Mouse (Mus musculus) embryonic facial prominence, embryonic 11.5 days (tissue): ENCODE data around the gene Olfr870. TPM values are rescaled to one million over a fixed set of nuclear protein-coding genes. Genes with fewer than 3 reads are reported as not detected.
"Not testable (repeated sequence)": the region's sequence is repeated elsewhere in the genome, so short reads cannot be mapped to it uniquely, and the experiment has no call there.

Source experiments
- ATAC-seq: fragments of 200-750 bp; cut with Nextera tagmentation; replicated peaks from 2 replicates; pipeline ENCODE4 v1.8.0; 2017; ENCODE audit warnings: low read depth; ENCODE audit not compliant: insufficient number of reproducible peaks, low FRiP score, low TSS enrichment
- DNase-seq: peaks from one replicate; pipeline ENCODE4 v3.0.0-alpha.2; 2015; ENCODE audit warnings: low spot score
- H3K27ac ChIP-seq: fragments of 300-500 bp; sonication (generic); replicated peaks from 2 replicates; pipeline ENCODE4 v1.5.1; 2014; ENCODE audit warnings: mild to moderate bottlenecking, low read depth, low read length, control low read depth
- H3K27me3 ChIP-seq: fragments of 300-500 bp; sonication (generic); 2 replicates; pipeline ENCODE4 v1.6.1; 2014; ENCODE audit warnings: mild to moderate bottlenecking, low read length, moderate library complexity, mixed read lengths; ENCODE audit not compliant: control insufficient read depth, insufficient read depth
- H3K36me3 ChIP-seq: fragments of 300-500 bp; sonication (generic); replicated peaks from 2 replicates; pipeline ENCODE4 v1.6.1; 2014; ENCODE audit warnings: low read depth, mild to moderate bottlenecking, low read length, moderate library complexity, mixed read lengths; ENCODE audit not compliant: control insufficient read depth, insufficient read depth
- H3K4me1 ChIP-seq: fragments of 300-500 bp; sonication (generic); 2 replicates; pipeline ENCODE4 v1.6.1; 2014; ENCODE audit warnings: low read length, mixed read lengths; ENCODE audit not compliant: control insufficient read depth, insufficient read depth
- H3K4me2 ChIP-seq: fragments of 300-500 bp; sonication (generic); 2 replicates; pipeline ENCODE4 v1.6.1; 2014; ENCODE audit warnings: low read depth, mild to moderate bottlenecking, control low read depth, low read length, moderate library complexity
- H3K4me3 ChIP-seq: fragments of 300-500 bp; sonication (generic); 2 replicates; pipeline ENCODE4 v1.5.1; 2014; ENCODE audit warnings: low read depth, low read length, control low read depth
- H3K9ac ChIP-seq: fragments of 300-500 bp; sonication (generic); replicated peaks from 2 replicates; pipeline ENCODE4 v1.6.1; 2014; ENCODE audit warnings: mild to moderate bottlenecking, control low read depth, low read length
- H3K9me3 ChIP-seq: fragments of 300-500 bp; sonication (generic); replicated peaks from 2 replicates; pipeline ENCODE4 v1.6.1; 2016; ENCODE audit warnings: mild to moderate bottlenecking, low read length, inconsistent platforms, mixed read lengths; ENCODE audit not compliant: control insufficient read depth
- WGBS: fragments of 180-500 bp; shearing (Covaris S2); extraction: QIAGEN DNeasy Blood & Tissue Kit; methylation state at CpG from one replicate; pipeline ENCODE4 v1.1.7; 2014; 5-methylcytosine and 5-hydroxymethylcytosine counted together
- polyA plus RNA-seq: library from polyadenylated mRNA; unstranded; fragments of >200 nt; fragmentation: Nextera tagmentation; extraction: Ambion mirVana; gene quantifications from 2 replicates; pipeline ENCODE4 v1.2.1, GENCODE M21; 2014

Olfr870 gene
- not detected in 2 replicates for polyA plus RNA-seq

DNA sequence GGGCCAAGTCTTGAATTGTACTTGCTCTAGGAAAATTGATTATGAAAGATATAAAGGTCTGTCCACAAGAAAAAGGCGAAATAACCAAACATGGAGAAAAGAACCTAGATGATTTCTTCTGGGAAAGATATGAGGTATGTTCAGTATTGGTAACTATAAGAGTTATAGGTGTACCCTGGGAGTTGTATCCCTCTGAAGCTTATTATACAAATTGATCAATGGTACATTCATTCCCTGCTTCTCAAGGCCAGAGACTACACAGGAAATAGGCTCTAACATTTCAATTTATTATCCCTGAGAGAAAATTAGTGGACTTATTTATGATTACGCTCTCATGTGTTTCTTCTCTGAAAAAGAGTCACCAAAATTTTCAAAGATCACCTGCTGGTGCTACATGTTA, at the start of gene Olfr870:
Olfr870 (minus strand) TSS at position 101 of the 400 bp plus-strand sequence.
- Histone ChIP-seq H3K36me3 (no peaks in the 10 kb centered on the region), H3K4me2 (no peak within 1 kb of the TSS), H3K27ac (no peak within 1 kb of the TSS), H3K9me3 (no peaks in the 10 kb centered on the region), H3K4me3 (no peak within 1 kb of the TSS), H3K4me1 (no peaks in the 10 kb centered on the region), H3K9ac (no peak within 1 kb of the TSS), H3K27me3 (no peaks in the 10 kb centered on the region)
- DNase-seq = no peak
- WGBS = 79% methylated on average over 2 of the region's 2 CpGs
- no peak for ATAC-seq

DNA sequence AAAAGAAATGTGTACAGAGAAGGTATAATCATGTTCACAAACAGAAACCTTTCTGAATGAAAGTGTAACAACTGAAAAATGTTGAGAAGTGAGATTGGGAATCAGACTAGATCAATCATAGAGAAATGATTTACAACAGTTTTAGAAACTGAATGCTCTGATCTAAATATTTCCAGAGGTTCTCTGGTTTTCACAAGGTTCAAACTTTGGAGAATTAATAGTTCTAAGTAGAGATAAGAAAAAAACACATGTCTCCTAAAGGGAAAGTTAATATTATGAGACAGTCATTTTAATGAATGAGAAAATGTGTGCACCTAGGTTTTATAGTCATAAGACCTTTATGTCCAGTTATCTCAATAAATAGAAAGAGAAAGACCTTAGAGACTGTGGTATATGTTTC, 38.0 kb upstream of the Olfr870 start, which contains the start of gene Olfr871:
Olfr871 (plus strand) TSS at position 301 of the 400 bp plus-strand sequence.
- Histone ChIP-seq H3K36me3 (no peaks in the 10 kb centered on the region), H3K4me2 (no peak within 1 kb of the TSS), H3K9me3 (no peaks in the 10 kb centered on the region), H3K9ac (no peak within 1 kb of the TSS), H3K27ac (no peak within 1 kb of the TSS), H3K4me1 (no peaks in the 10 kb centered on the region), H3K27me3 (no peaks in the 10 kb centered on the region), H3K4me3 (no peak within 1 kb of the TSS)
- ATAC-seq = no peak
- DNase-seq = no peak

DNA sequence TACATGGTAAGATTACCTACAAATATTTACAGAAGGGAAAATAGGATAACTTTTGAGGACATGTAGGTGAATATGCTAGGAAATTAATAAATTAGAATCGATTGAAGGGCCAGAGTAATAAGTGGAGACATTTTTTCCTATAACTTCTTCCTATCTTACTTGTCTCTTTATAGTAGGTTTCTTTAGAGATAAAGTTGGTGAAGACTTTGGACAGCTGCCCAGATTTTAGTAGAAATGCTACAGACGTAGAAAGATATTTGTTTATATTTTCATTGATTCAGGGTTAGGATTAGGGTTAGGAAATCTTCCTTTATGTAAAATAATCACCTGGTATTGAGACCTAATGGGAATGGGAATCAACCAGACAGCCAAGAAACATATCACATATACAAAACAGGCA, 37.6 kb upstream of the Olfr870 start:
- 65% methylated on average over 2 of the region's 2 CpGs for WGBS
- Histone ChIP-seq H3K4me1 (no peaks in the 10 kb centered on the region), H3K4me3 (no peak overlapping the region), H3K4me2 (no peak overlapping the region), H3K9ac (no peak overlapping the region), H3K27me3 (no peaks in the 10 kb centered on the region), H3K27ac (no peak overlapping the region), H3K36me3 (no peaks in the 10 kb centered on the region), H3K9me3 (no peaks in the 10 kb centered on the region)
- ATAC-seq (no peak), DNase-seq (no peak)

DNA sequence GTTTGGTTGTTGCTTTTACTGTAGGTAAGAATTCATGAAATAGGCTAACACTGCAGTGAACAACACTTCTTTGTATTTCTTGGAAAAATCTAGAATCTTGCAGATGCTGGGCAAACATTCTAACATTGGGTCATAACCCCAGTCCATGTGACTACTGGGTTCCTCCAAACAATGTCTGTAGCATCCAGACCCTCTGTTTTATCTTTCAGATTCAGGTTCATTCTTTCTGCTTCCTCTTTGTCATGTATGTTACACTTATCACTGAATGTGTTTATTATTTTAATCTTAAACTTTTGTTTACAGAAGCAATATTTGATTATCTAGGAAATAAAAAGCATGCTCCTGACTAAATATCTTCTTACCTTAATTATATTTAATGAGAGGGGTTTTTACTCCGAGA, 37.0 kb upstream of the Olfr870 start:
- no peak overlapping the region for H3K4me2 ChIP-seq
- WGBS = 51% methylated on average over 1 of the region's 1 CpGs
- no peak overlapping the region for H3K27ac ChIP-seq
- no peak overlapping the region for H3K9ac ChIP-seq
- H3K9me3 ChIP-seq = no peaks in the 10 kb centered on the region
- DNase-seq (no peak), ATAC-seq (no peak)
- no peak overlapping the region for H3K4me3 ChIP-seq
- H3K36me3 ChIP-seq = no peaks in the 10 kb centered on the region
- H3K4me1 ChIP-seq = no peaks in the 10 kb centered on the region
- no peaks in the 10 kb centered on the region for H3K27me3 ChIP-seq

DNA sequence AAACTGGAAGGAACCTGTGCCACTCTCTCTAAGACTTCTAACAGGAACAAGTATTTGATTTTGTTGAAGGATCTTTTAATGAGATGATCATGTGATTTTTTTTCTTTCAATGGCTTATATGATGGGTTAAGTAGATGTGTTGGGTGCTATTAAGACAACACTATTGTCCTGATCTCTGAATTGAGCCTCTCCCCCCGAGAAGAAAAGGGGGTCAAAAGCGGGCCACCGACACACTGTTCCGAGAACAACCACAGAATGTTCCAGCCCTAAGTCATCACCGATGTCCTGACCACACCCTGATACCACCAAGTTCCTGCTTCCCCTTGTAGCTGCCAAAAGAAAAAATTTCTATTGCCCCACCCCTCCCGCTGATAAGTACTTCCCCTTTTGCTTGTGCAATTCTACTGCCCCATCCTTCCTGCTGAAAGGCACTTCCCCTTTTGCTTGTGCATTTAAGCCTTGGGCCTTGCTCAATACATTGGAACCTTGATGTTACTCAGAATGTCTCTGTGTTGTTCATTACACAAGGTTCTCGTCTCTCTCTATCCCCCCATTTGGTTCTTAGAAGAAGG, 29.6 kb upstream of the Olfr870 start:
- not testable (repeated sequence) for H3K4me1 ChIP-seq, H3K9ac ChIP-seq, H3K27ac ChIP-seq, H3K4me2 ChIP-seq, H3K36me3 ChIP-seq, H3K4me3 ChIP-seq, H3K9me3 ChIP-seq, DNase-seq, H3K27me3 ChIP-seq, ATAC-seq
- 89% methylated on average over 7 of the region's 7 CpGs for WGBS

DNA sequence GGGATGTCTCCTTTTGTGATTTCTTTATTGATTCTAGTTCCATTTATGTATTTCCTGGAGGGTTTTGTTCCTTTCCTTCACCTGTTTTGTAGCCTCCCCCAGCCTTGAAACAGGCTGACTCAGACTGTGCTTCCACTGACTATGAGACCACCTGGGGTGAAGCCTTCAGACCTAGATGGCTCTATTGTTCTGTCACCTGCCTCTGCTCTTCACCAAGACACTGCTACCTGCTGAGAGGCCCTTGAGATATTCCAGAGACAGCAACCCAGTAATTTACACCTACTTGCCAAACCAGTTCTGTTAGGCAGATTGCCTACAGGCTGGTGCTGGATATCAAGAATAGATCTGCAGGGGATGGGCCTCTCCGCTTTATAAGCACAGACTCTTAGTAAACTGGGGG, 28.3 kb upstream of the Olfr870 start:
- Histone ChIP-seq H3K36me3 (no peaks in the 10 kb centered on the region), H3K27ac (no peak overlapping the region), H3K27me3 (no peaks in the 10 kb centered on the region), H3K4me2 (no peak overlapping the region), H3K9ac (no peak overlapping the region), H3K9me3 (no peaks in the 10 kb centered on the region), H3K4me1 (no peaks in the 10 kb centered on the region), H3K4me3 (no peak overlapping the region)
- 48% methylated on average over 1 of the region's 1 CpGs for WGBS
- DNase-seq = no peak
- ATAC-seq = no peak

DNA sequence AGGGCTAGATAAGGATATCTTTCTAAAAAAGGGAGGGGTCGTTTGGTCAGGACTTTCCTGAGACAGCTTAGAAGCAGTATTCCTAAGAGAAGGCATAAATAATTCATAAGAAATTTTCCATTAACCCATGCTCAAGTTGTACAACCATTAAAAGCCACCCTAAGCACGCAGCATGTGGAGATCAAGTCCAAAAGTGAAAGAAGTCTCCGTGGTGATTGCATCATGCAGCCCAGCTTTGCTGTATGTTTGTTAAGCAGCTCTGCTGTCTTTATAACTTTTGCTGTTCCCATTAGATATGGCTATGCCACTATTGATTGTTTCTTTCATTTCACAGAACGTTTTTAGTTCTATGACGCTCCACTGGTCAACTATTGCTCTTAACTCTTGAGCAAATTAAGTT, 5.6 kb upstream of the Olfr870 start:
- ATAC-seq (no peak), DNase-seq (no peak)
- 67% methylated on average over 5 of the region's 5 CpGs for WGBS
- Histone ChIP-seq H3K27me3 (no peaks in the 10 kb centered on the region), H3K4me1 (no peaks in the 10 kb centered on the region), H3K4me3 (no peak overlapping the region), H3K27ac (no peak overlapping the region), H3K9me3 (no peaks in the 10 kb centered on the region), H3K9ac (no peak overlapping the region), H3K4me2 (no peak overlapping the region), H3K36me3 (no peaks in the 10 kb centered on the region)

DNA sequence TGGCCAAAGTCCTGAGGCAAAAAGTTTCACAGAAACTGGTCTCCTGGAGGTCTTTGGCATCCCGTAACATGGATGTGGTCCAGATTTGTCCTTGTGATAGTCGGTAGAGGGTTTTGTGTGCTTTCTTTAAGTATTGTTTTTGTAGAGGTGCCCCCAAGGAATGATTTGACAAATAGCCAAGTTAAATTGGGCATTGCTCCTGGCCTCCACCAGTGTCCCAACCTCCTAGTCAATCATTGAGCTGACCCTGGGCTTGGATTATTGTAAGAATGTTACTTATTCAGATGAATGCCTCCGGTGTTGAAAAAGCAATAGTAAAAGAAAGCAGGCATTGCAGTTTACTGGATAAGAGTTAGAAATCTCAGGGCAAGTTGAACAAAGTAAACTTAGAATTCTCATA, 24.2 kb downstream of the Olfr870 start:
- H3K9me3 ChIP-seq = no peaks in the 10 kb centered on the region; the same call in 1 of the 2 replicates
- 87% methylated on average over 3 of the region's 3 CpGs for WGBS
- H3K4me1 ChIP-seq = no peaks in the 10 kb centered on the region
- no peak for DNase-seq
- H3K4me2 ChIP-seq = no peak overlapping the region
- ATAC-seq = no peak
- H3K27me3 ChIP-seq = no peaks in the 10 kb centered on the region
- no peaks in the 10 kb centered on the region for H3K36me3 ChIP-seq
- no peak overlapping the region for H3K4me3 ChIP-seq
- H3K27ac ChIP-seq = no peak overlapping the region
- H3K9ac ChIP-seq = no peak overlapping the region
